Mouse (Mus musculus) neural tube, embryonic 11.5 days (tissue): ENCODE measurements around the gene Hoxc12. TPM values are rescaled to one million over a fixed set of nuclear protein-coding genes. Genes with fewer than 3 reads are reported as not detected.
A peak's percentile ranks its signal among the peaks of the same experiment; 100 is the strongest.

Experiments used
- ATAC-seq: fragments of 200-750 bp; cut with Nextera tagmentation; 2 replicates; pipeline ENCODE4 v1.8.0; 2017; ENCODE audit warnings: moderate number of reproducible peaks, mild to moderate bottlenecking, moderate TSS enrichment, moderate library complexity; ENCODE audit not compliant: insufficient read depth, low FRiP score, low TSS enrichment
- DNase-seq: peaks from one replicate; pipeline ENCODE4 v3.0.0-alpha.2; 2015; ENCODE audit warnings: low spot score
- H3K27ac ChIP-seq: fragments of 300-500 bp; sonication (generic); 2 replicates; pipeline ENCODE4 v1.5.1; 2014; ENCODE audit warnings: low read depth, mild to moderate bottlenecking, low read length
- H3K27me3 ChIP-seq: fragments of 300-500 bp; sonication (generic); 2 replicates; pipeline ENCODE4 v1.6.1; 2014; ENCODE audit warnings: mild to moderate bottlenecking, low read length, mixed read lengths; ENCODE audit not compliant: control insufficient read depth, insufficient read depth
- H3K36me3 ChIP-seq: fragments of 300-500 bp; sonication (generic); 2 replicates; pipeline ENCODE4 v1.6.1; 2014; ENCODE audit warnings: mild to moderate bottlenecking, low read length, moderate library complexity, mixed read lengths; ENCODE audit not compliant: control insufficient read depth, insufficient read depth
- H3K4me1 ChIP-seq: fragments of 300-500 bp; sonication (generic); 2 replicates; pipeline ENCODE4 v1.6.1; 2014; ENCODE audit warnings: low read length, mixed read lengths; ENCODE audit not compliant: control insufficient read depth, insufficient read depth
- H3K4me2 ChIP-seq: fragments of 300-500 bp; sonication (generic); 2 replicates; pipeline ENCODE4 v1.6.1; 2014; ENCODE audit warnings: low read depth, mild to moderate bottlenecking, moderate library complexity
- H3K4me3 ChIP-seq: fragments of 300-500 bp; sonication (generic); 2 replicates; pipeline ENCODE4 v1.5.1; 2014; ENCODE audit warnings: low read depth, low read length
- H3K9ac ChIP-seq: fragments of 300-500 bp; sonication (generic); 2 replicates; pipeline ENCODE4 v1.6.1; 2014; ENCODE audit warnings: mild to moderate bottlenecking, low read length
- H3K9me3 ChIP-seq: fragments of 300-500 bp; sonication (generic); 2 replicates; pipeline ENCODE4 v1.6.1; 2016; ENCODE audit warnings: low read length; ENCODE audit not compliant: control insufficient read depth
- WGBS: fragments of 180-500 bp; shearing (Covaris S2); extraction: QIAGEN DNeasy Blood & Tissue Kit; methylation state at CpG from one replicate; pipeline ENCODE4 v1.1.7; 2014; 5-methylcytosine and 5-hydroxymethylcytosine counted together
- polyA plus RNA-seq: library from polyadenylated mRNA; unstranded; fragments of >200 nt; fragmentation: Nextera tagmentation; extraction: Ambion mirVana; gene quantifications from 2 replicates; pipeline ENCODE4 v1.2.1, GENCODE M21; 2014

Gene Hoxc12
- polyA plus RNA-seq, 1 experiment from 2014 or later: 4.6 TPM

DNA sequence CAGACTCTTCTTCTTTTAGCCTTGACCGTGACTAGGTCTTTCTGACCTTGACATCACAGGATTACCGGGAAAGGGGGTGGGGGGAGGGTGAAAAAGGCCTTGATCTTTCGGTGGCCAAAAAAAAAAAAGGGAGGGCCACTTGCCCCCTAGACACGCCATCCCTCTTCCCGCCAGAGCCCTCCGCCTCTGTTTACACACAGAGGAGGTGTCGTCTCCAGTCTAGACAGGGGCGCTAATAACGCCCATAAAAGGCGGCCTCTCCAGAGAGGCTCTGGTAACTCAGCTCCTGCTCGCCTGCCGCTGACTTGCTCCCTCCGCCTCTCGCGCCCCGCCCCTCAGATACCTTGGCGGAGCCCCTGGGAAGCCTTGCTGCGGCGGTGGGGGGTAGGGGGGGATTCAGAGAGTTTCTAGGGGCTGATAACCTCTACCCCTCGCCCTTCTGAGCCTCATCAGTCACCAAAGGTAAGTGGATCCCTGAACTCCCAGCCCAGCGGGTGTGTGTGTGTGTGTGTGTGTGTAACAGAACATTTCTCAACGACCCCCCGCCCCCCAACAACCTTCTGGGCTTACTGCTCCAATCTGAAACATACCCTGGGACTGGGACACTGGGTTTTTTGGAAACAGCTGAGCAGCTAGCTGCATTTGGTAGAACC, 4.7 kb upstream of the Hoxc12 start:
- ATAC-seq (no peak), DNase-seq (no peak)
- H3K9me3 ChIP-seq: no peaks in the 10 kb centered on the region
- no peak overlapping the region for H3K4me3 ChIP-seq
- no peak overlapping the region; the same call in 1 of the 2 replicates for H3K9ac ChIP-seq
- no peaks in the 10 kb centered on the region for H3K36me3 ChIP-seq
- no peaks in the 10 kb centered on the region for H3K4me1 ChIP-seq
- 2% methylated on average over 23 of the region's 23 CpGs for WGBS
- H3K4me2 ChIP-seq: no peak overlapping the region
- peaks cover 100% of the 10 kb centered on the region for H3K27me3 ChIP-seq
- no peak overlapping the region for H3K27ac ChIP-seq

GRCm38 (mm10) chr15:102934438-102934837, 2.1 kb upstream of the Hoxc12 start:
- Histone ChIP-seq H3K27ac (no peak overlapping the region), H3K27me3 (peaks cover 100% of the 10 kb centered on the region), H3K9me3 (no peaks in the 10 kb centered on the region), H3K36me3 (no peaks in the 10 kb centered on the region), H3K9ac (peak overlapping the region; percentile 6; the same call in 1 of the 2 replicates), H3K4me2 (no peak overlapping the region), H3K4me3 (no peak overlapping the region), H3K4me1 (no peaks in the 10 kb centered on the region)
- ATAC-seq: no peak
- DNase-seq: no peak
- 1% methylated on average over 12 of the region's 12 CpGs for WGBS

GRCm38 (mm10) chr15:102934897-102935296, 1.7 kb upstream of the Hoxc12 start:
- no peak overlapping the region for H3K4me3 ChIP-seq
- H3K9ac ChIP-seq: peak overlapping the region; percentile 6; the same call in 1 of the 2 replicates
- 0 out of 2 replicates have a peak overlapping the region, but pooled peaks have one; percentile 9 for H3K4me2 ChIP-seq
- DNase-seq (no peak), ATAC-seq (no peak)
- H3K4me1 ChIP-seq: no peaks in the 10 kb centered on the region
- H3K36me3 ChIP-seq: no peaks in the 10 kb centered on the region
- no peaks in the 10 kb centered on the region for H3K9me3 ChIP-seq
- H3K27ac ChIP-seq: no peak overlapping the region
- under 1% methylated on average over 25 of the region's 27 CpGs for WGBS
- peaks cover 100% of the 10 kb centered on the region for H3K27me3 ChIP-seq

- H3K4me3 ChIP-seq: peak overlapping the region; percentile 19
- ATAC-seq (no peak), DNase-seq (no peak)
- no peak overlapping the region for H3K4me2 ChIP-seq
- no peak overlapping the region for H3K27ac ChIP-seq
- H3K9me3 ChIP-seq: no peaks in the 10 kb centered on the region
- no peaks in the 10 kb centered on the region for H3K36me3 ChIP-seq
- WGBS: under 1% methylated on average over 50 of the region's 50 CpGs
- peaks cover 100% of the 10 kb centered on the region for H3K27me3 ChIP-seq
- peak overlapping the region; percentile 32 for H3K9ac ChIP-seq
- no peaks in the 10 kb centered on the region for H3K4me1 ChIP-seq
These were observed 594 bp downstream of the Hoxc12 start for GRCm38 (mm10) chr15:102937036-102937666.

- DNase-seq (no peak), ATAC-seq (peak; percentile 56; the same call in 1 of the 2 replicates)
- no peaks in the 10 kb centered on the region for H3K36me3 ChIP-seq
- WGBS: 2% methylated on average over 34 of the region's 34 CpGs
- no peaks in the 10 kb centered on the region for H3K4me1 ChIP-seq
- peak overlapping the region; percentile 30 for H3K4me2 ChIP-seq
- H3K27ac ChIP-seq: 0 out of 2 replicates have a peak overlapping the region, but pooled peaks have one; percentile 4
- no peaks in the 10 kb centered on the region for H3K9me3 ChIP-seq
- H3K4me3 ChIP-seq: peak overlapping the region; percentile 23
- H3K9ac ChIP-seq: no peak overlapping the region
- H3K27me3 ChIP-seq: peaks cover 99% of the 10 kb centered on the region
These were observed 2.9 kb downstream of the Hoxc12 start for GRCm38 (mm10) chr15:102939256-102940155.

- H3K9ac ChIP-seq: peak overlapping the region; percentile 61
- peak overlapping the region; percentile 39 for H3K4me2 ChIP-seq
- peak overlapping the region; percentile 28 for H3K4me3 ChIP-seq
- H3K27ac ChIP-seq: no peak overlapping the region
- 1% methylated on average over 53 of the region's 53 CpGs for WGBS
- H3K9me3 ChIP-seq: no peaks in the 10 kb centered on the region
- peaks cover 98% of the 10 kb centered on the region for H3K27me3 ChIP-seq
- ATAC-seq (0 out of 2 replicates have a peak, but pooled peaks have one; percentile 54), DNase-seq (peak; percentile 70)
- H3K4me1 ChIP-seq: no peaks in the 10 kb centered on the region
- no peaks in the 10 kb centered on the region for H3K36me3 ChIP-seq
These were observed 6.3 kb downstream of the Hoxc12 start for GRCm38 (mm10) chr15:102942739-102943467.

GRCm38 (mm10) chr15:102943468-102943813, 6.9 kb downstream of the Hoxc12 start:
- DNase-seq (no peak), ATAC-seq (no peak)
- H3K9ac ChIP-seq: no peak overlapping the region; the same call in 1 of the 2 replicates
- peak overlapping the region; percentile 28 for H3K4me3 ChIP-seq
- peaks cover 98% of the 10 kb centered on the region for H3K27me3 ChIP-seq
- no peaks in the 10 kb centered on the region for H3K36me3 ChIP-seq
- no peaks in the 10 kb centered on the region for H3K4me1 ChIP-seq
- WGBS: under 1% methylated on average over 5 of the region's 5 CpGs
- no peaks in the 10 kb centered on the region for H3K9me3 ChIP-seq
- no peak overlapping the region for H3K27ac ChIP-seq
- H3K4me2 ChIP-seq: peak overlapping the region; percentile 39
